Mouse (Mus musculus) myocyte (in vitro differentiated cells): ENCODE results near the gene Vgll4.

Experiments used
- CEBPB ChIP-seq: IDR thresholded peaks from 2 replicates; pipeline ENCODE4 v1.6.1; 2011; ENCODE audit warnings: mild to moderate bottlenecking, moderate library complexity; ENCODE audit not compliant: poor library complexity, insufficient read depth, severe bottlenecking
- E2F4 ChIP-seq: IDR thresholded peaks from one replicate; pipeline ENCODE4 v1.6.1; 2011; ENCODE audit warnings: mild to moderate bottlenecking, control low read depth, moderate library complexity; ENCODE audit not compliant: insufficient read depth
- MAX ChIP-seq: IDR thresholded peaks from one replicate; pipeline ENCODE4 v1.6.1; 2011; ENCODE audit warnings: low read depth, mild to moderate bottlenecking, control low read depth
- MYOD1 ChIP-seq, 3 experiments: IDR thresholded peaks; one replicate each; pipeline ENCODE4 v1.6.1; 2011; ENCODE audit warnings: control low read depth in 2 of 3, low read depth in 2 of 3, mild to moderate bottlenecking in 2 of 3, moderate library complexity in 1 of 3; ENCODE audit not compliant: insufficient read length in 2 of 3, control insufficient read depth in 1 of 3
- MYOG ChIP-seq, 3 experiments: IDR thresholded peaks; one replicate each; pipeline ENCODE4 v1.6.1; 2011; ENCODE audit warnings: control low read depth in 2 of 3, low read depth in 2 of 3, mild to moderate bottlenecking in 2 of 3; ENCODE audit not compliant: insufficient read length in 2 of 3, control insufficient read depth in 1 of 3, insufficient read depth in 1 of 3
- POLR2A ChIP-seq: IDR thresholded peaks from one replicate; pipeline ENCODE4 v1.6.1; 2011; ENCODE audit warnings: low read depth, mild to moderate bottlenecking, control low read depth, moderate library complexity; ENCODE audit not compliant: insufficient read length
- SRF ChIP-seq: IDR thresholded peaks from one replicate; pipeline ENCODE4 v1.6.1; 2011; ENCODE audit warnings: low read depth; ENCODE audit not compliant: control insufficient read depth, insufficient read length
- TCF12 ChIP-seq: IDR thresholded peaks from one replicate; pipeline ENCODE4 v1.6.1; 2011; ENCODE audit warnings: mild to moderate bottlenecking, control low read depth; ENCODE audit not compliant: poor library complexity, insufficient read depth, severe bottlenecking
- USF1 ChIP-seq: IDR thresholded peaks from one replicate; pipeline ENCODE4 v1.6.1; 2011; ENCODE audit warnings: low read depth, mild to moderate bottlenecking, control low read depth, moderate library complexity

DNA sequence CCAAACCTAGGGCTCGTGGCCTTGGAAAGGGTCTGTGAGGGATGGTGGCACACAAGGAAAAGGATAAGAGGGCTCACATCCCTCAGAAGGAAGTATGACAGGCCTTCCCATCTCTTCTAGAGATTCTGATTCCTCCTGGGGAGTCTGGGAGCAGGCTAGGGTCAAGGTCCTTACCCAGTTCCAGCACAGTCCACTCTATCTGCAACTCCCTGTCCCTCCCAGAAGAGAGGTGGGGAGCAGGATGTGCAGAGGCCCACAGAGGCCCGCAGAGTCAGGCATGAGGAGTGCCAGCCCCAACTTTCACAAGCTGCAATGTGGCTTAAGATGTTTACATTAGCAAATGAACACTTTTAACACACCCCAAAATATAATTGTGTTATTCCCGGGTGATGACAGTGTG, 114.2 kb downstream of the Vgll4 start:
- TF ChIP-seq POLR2A (no peak), MAX (no peak), E2F4 (no peak), USF1 (no peak), MYOG (IDR thresholded peaks at IDR 0.05; ENCODE audit: control insufficient read depth in 1 of 3, insufficient read depth in 1 of 3, insufficient read length in 2 of 3, low read depth in 2 of 3) (no peak), CEBPB (no peak), SRF (no peak), TCF12 (no peak), MYOD1 (IDR thresholded peaks at IDR 0.05; ENCODE audit: control insufficient read depth in 1 of 3, insufficient read length in 2 of 3, low read depth in 2 of 3) (no peak)
